Mouse (Mus musculus) forebrain, embryonic 15.5 days (tissue): ENCODE data around the gene Glis2. TPM values are rescaled to one million over a fixed set of nuclear protein-coding genes. Genes with fewer than 3 reads are reported as not detected.

ENCODE experiments used
- ATAC-seq: fragments of 200-750 bp; cut with Nextera tagmentation; replicated peaks from 2 replicates; pipeline ENCODE4 v1.8.0; 2017; ENCODE audit warnings: mild to moderate bottlenecking, moderate TSS enrichment, moderate library complexity
- H3K27ac ChIP-seq: fragments of 300-500 bp; sonication (generic); replicated peaks from 2 replicates; pipeline ENCODE4 v1.5.1; 2015; ENCODE audit warnings: mild to moderate bottlenecking, inconsistent platforms
- H3K27me3 ChIP-seq: fragments of 300-500 bp; sonication (generic); 2 replicates; pipeline ENCODE4 v1.6.1; 2015; ENCODE audit warnings: inconsistent platforms
- H3K36me3 ChIP-seq: fragments of 300-500 bp; sonication (generic); 2 replicates; pipeline ENCODE4 v1.6.1; 2015; ENCODE audit warnings: mild to moderate bottlenecking, inconsistent platforms
- H3K4me1 ChIP-seq: fragments of 300-500 bp; sonication (generic); 2 replicates; pipeline ENCODE4 v1.6.1; 2015; ENCODE audit warnings: inconsistent platforms
- H3K4me2 ChIP-seq: fragments of 300-500 bp; sonication (generic); replicated peaks from 2 replicates; pipeline ENCODE4 v1.6.1; 2015; ENCODE audit warnings: mild to moderate bottlenecking, inconsistent platforms
- H3K4me3 ChIP-seq: fragments of 300-500 bp; sonication (generic); 2 replicates; pipeline ENCODE4 v1.5.1; 2015; ENCODE audit warnings: mild to moderate bottlenecking, inconsistent platforms
- H3K9ac ChIP-seq: fragments of 300-500 bp; sonication (generic); replicated peaks from 2 replicates; pipeline ENCODE4 v1.6.1; 2015; ENCODE audit warnings: mild to moderate bottlenecking, inconsistent platforms
- H3K9me3 ChIP-seq: fragments of 300-500 bp; sonication (generic); 2 replicates; pipeline ENCODE4 v1.6.1; 2016; ENCODE audit warnings: inconsistent platforms
- WGBS: fragments of 180-500 bp; shearing (Covaris S2); methylation state at CpG from one replicate; pipeline ENCODE4 v1.1.7; 2015; ENCODE audit warnings: mixed read lengths; 5-methylcytosine and 5-hydroxymethylcytosine counted together
- polyA plus RNA-seq: library from polyadenylated mRNA; unstranded; fragments of >200 nt; fragmentation: Nextera tagmentation; extraction: Ambion mirVana; gene quantifications from 2 replicates; pipeline ENCODE4 v1.2.1, GENCODE M21; 2015

Gene Glis2
- polyA plus RNA-seq, 1 experiment from 2014 or later: 14.6 TPM

GRCm38 (mm10) chr16:4632050-4632449 is 37.5 kb downstream of the Glis2 start:
- Histone ChIP-seq H3K9ac (no peak overlapping the region), H3K4me2 (no peak overlapping the region), H3K27ac (no peak overlapping the region), H3K4me1 (no peaks in the 10 kb centered on the region), H3K36me3 (no peaks in the 10 kb centered on the region), H3K27me3 (no peaks in the 10 kb centered on the region), H3K4me3 (no peak overlapping the region), H3K9me3 (no peaks in the 10 kb centered on the region)
- WGBS: 40% methylated on average over 7 of the region's 7 CpGs
- ATAC-seq: no peak

- 96% methylated on average over 3 of the region's 3 CpGs for WGBS
- no peak overlapping the region for H3K27ac ChIP-seq
Observed at GRCm38 (mm10) chr16:4633661-4634060, 39.1 kb downstream of the Glis2 start.

GRCm38 (mm10) chr16:4634681-4635080 is 40.2 kb downstream of the Glis2 start:
- Histone ChIP-seq H3K36me3 (no peaks in the 10 kb centered on the region), H3K4me1 (no peaks in the 10 kb centered on the region), H3K9ac (no peak overlapping the region), H3K4me2 (no peak overlapping the region), H3K27me3 (no peaks in the 10 kb centered on the region), H3K9me3 (no peaks in the 10 kb centered on the region), H3K4me3 (no peak overlapping the region), H3K27ac (no peak overlapping the region)
- WGBS: 84% methylated on average over 9 of the region's 9 CpGs
- no peak for ATAC-seq

More at GRCm38 (mm10) chr16:4633661-4634060, 39.1 kb downstream of the Glis2 start:
- H3K4me2 ChIP-seq: no peak overlapping the region
- ATAC-seq: no peak
- H3K9me3 ChIP-seq: no peaks in the 10 kb centered on the region
- no peaks in the 10 kb centered on the region for H3K36me3 ChIP-seq
- H3K9ac ChIP-seq: no peak overlapping the region
- H3K4me3 ChIP-seq: no peak overlapping the region
- no peaks in the 10 kb centered on the region for H3K4me1 ChIP-seq
- no peaks in the 10 kb centered on the region for H3K27me3 ChIP-seq

GRCm38 (mm10) chr16:4635760-4636159 is 41.2 kb downstream of the Glis2 start:
- 75% methylated on average over 4 of the region's 4 CpGs for WGBS
- Histone ChIP-seq H3K36me3 (no peaks in the 10 kb centered on the region), H3K4me3 (no peak overlapping the region), H3K4me2 (no peak overlapping the region), H3K9me3 (no peaks in the 10 kb centered on the region), H3K27me3 (no peaks in the 10 kb centered on the region), H3K9ac (no peak overlapping the region), H3K4me1 (peaks cover 10% of the 10 kb centered on the region), H3K27ac (no peak overlapping the region)
- ATAC-seq: no peak

GRCm38 (mm10) chr16:4638891-4639390 is 44.4 kb downstream of the Glis2 start:
- H3K36me3 ChIP-seq: no peaks in the 10 kb centered on the region
- H3K4me1 ChIP-seq: peaks cover 37% of the 10 kb centered on the region
- no peak for ATAC-seq
- no peaks in the 10 kb centered on the region for H3K9me3 ChIP-seq
- no peak overlapping the region for H3K9ac ChIP-seq
- H3K4me2 ChIP-seq: no peak overlapping the region
- no peaks in the 10 kb centered on the region for H3K27me3 ChIP-seq
- 82% methylated on average over 3 of the region's 3 CpGs for WGBS
- H3K27ac ChIP-seq: no peak overlapping the region
- H3K4me3 ChIP-seq: no peak overlapping the region

- under 1% methylated on average over 21 of the region's 22 CpGs for WGBS
- no peaks in the 10 kb centered on the region for H3K27me3 ChIP-seq
Observed at GRCm38 (mm10) chr16:4639831-4640237, 45.3 kb downstream of the Glis2 start, which contains the start of the genes Vasn and Dnaja3. Gene Vasn, plus strand, starts transcription at chr16:4639941. Gene Dnaja3, plus strand, starts transcription at chr16:4639989.

GRCm38 (mm10) chr16:4640267-4641005 is 45.9 kb downstream of the Glis2 start:
- H3K27ac ChIP-seq: 0 out of 2 replicates have a peak overlapping the region, but pooled peaks have one; percentile 9
- H3K4me3 ChIP-seq: peak overlapping the region; percentile 45
- WGBS: 15% methylated on average over 17 of the region's 17 CpGs
- peak overlapping the region; percentile 50 for H3K9ac ChIP-seq
- H3K4me2 ChIP-seq: peak overlapping the region; percentile 75
- peak; percentile 1; the same call in 1 of the 2 replicates for ATAC-seq
- H3K27me3 ChIP-seq: no peaks in the 10 kb centered on the region
- no peaks in the 10 kb centered on the region for H3K9me3 ChIP-seq
- peaks cover 43% of the 10 kb centered on the region for H3K4me1 ChIP-seq
- H3K36me3 ChIP-seq: no peaks in the 10 kb centered on the region

More at GRCm38 (mm10) chr16:4639831-4640237, 45.3 kb downstream of the Glis2 start, which contains the start of the genes Vasn and Dnaja3:
- ATAC-seq: peak; percentile 89
- Histone ChIP-seq H3K9ac (peak within 1 kb of the TSS; percentile 50), H3K4me3 (peak within 1 kb of the TSS; percentile 45), H3K9me3 (no peaks in the 10 kb centered on the region), H3K4me1 (peaks cover 43% of the 10 kb centered on the region), H3K36me3 (no peaks in the 10 kb centered on the region), H3K27ac (0 out of 2 replicates have a peak within 1 kb of the TSS, but pooled peaks have one; percentile 9), H3K4me2 (peak within 1 kb of the TSS; percentile 75)

- H3K9ac ChIP-seq: no peak overlapping the region
- ATAC-seq: no peak
- H3K36me3 ChIP-seq: no peaks in the 10 kb centered on the region
- no peak overlapping the region for H3K27ac ChIP-seq
- no peaks in the 10 kb centered on the region for H3K27me3 ChIP-seq
- no peaks in the 10 kb centered on the region for H3K9me3 ChIP-seq
- 0 out of 2 replicates have a peak overlapping the region, but pooled peaks have one; percentile 75 for H3K4me2 ChIP-seq
- H3K4me1 ChIP-seq: peaks cover 43% of the 10 kb centered on the region
- WGBS: 58% methylated on average over 3 of the region's 3 CpGs
- no peak overlapping the region for H3K4me3 ChIP-seq
Observed at GRCm38 (mm10) chr16:4641119-4641838, 46.8 kb downstream of the Glis2 start.

- no peaks in the 10 kb centered on the region for H3K36me3 ChIP-seq
- H3K27me3 ChIP-seq: no peaks in the 10 kb centered on the region
- H3K9me3 ChIP-seq: no peaks in the 10 kb centered on the region
- 44% methylated on average over 13 of the region's 13 CpGs for WGBS
- H3K4me3 ChIP-seq: no peak overlapping the region
- H3K9ac ChIP-seq: no peak overlapping the region
- no peak overlapping the region for H3K4me2 ChIP-seq
- peak overlapping the region; percentile 37; the same call in 1 of the 2 replicates for H3K27ac ChIP-seq
- ATAC-seq: no peak
- H3K4me1 ChIP-seq: peaks cover 43% of the 10 kb centered on the region
Observed at GRCm38 (mm10) chr16:4642190-4642589, 47.7 kb downstream of the Glis2 start.

- no peaks in the 10 kb centered on the region for H3K36me3 ChIP-seq
- H3K9ac ChIP-seq: no peak overlapping the region
- ATAC-seq: no peak
- H3K4me3 ChIP-seq: no peak overlapping the region
- no peak overlapping the region for H3K4me2 ChIP-seq
- peaks cover 43% of the 10 kb centered on the region for H3K4me1 ChIP-seq
- H3K9me3 ChIP-seq: no peaks in the 10 kb centered on the region
- no peak overlapping the region for H3K27ac ChIP-seq
- H3K27me3 ChIP-seq: no peaks in the 10 kb centered on the region
- WGBS: 77% methylated on average over 6 of the region's 6 CpGs
Observed at GRCm38 (mm10) chr16:4642937-4643336, 48.4 kb downstream of the Glis2 start.

GRCm38 (mm10) chr16:4643670-4644419 is 49.3 kb downstream of the Glis2 start:
- 48% methylated on average over 11 of the region's 11 CpGs for WGBS
- Histone ChIP-seq H3K27ac (peak overlapping the region; percentile 46), H3K4me1 (peaks cover 43% of the 10 kb centered on the region), H3K4me3 (no peak overlapping the region), H3K9me3 (no peaks in the 10 kb centered on the region), H3K4me2 (no peak overlapping the region), H3K36me3 (no peaks in the 10 kb centered on the region), H3K9ac (no peak overlapping the region), H3K27me3 (no peaks in the 10 kb centered on the region)
- ATAC-seq: peak; percentile 76
